Mouse (Mus musculus): ENCODE measurements around the gene Cfap57.
"Not testable (repeated sequence)": the region's sequence is repeated elsewhere in the genome, so short reads cannot be mapped to it uniquely, and the experiment has no call there.

The Cfap57 gene

DNA sequence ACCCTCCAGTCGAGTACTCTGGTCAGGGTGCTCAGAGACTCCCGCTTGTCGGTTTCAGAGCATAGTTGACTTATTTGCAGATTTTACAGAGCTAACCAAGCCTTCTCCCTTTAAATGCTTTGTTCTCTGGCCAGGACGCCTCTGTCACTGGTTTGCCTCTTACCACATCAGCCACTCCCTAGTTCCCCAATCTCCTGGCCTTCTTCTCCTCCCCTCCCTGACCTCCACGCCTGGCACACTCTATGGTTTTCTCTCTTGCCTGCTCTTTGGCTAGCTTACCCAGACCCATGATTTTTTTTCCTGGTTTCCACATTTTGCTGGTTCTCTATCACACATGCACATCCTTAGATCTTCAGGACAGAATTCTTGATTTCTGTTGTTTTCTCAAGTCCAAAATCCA, 102.4 kb downstream of the Cfap57 start:
- DNase-seq (ENCODE audit: low spot score), result no peak

DNA sequence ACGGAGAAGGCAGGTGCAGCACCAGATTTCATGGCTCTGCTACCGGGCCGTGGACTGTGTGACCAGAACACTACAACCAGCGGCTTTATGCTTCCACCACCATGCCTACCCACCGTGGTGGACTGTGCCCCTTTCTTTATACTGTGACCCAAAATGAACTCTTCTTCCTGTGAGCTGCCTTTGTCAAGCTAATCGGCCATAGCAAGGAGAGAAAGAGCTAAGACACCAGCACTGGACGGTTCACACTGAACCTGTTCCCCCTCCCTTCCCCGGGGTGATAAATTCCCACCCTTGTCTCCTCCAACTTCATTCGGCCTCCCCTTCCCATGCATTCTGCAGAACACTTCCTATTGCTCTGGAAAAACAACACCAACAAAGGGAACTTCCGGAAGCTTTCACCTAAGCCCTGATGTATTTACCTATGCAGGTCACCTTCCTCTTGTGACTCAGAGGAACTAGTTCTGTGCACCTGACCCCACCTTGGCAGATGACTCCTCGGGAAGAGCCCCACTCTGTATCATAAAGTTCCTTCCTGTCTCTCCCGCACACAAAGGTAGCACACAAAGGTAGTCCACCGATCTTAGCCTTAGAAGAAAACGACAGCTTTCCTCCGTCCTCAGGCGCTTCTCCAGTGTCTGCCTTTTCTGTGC, 103.0 kb downstream of the Cfap57 start:
- DNase-seq (ENCODE audit: low spot score), result no peak

DNA sequence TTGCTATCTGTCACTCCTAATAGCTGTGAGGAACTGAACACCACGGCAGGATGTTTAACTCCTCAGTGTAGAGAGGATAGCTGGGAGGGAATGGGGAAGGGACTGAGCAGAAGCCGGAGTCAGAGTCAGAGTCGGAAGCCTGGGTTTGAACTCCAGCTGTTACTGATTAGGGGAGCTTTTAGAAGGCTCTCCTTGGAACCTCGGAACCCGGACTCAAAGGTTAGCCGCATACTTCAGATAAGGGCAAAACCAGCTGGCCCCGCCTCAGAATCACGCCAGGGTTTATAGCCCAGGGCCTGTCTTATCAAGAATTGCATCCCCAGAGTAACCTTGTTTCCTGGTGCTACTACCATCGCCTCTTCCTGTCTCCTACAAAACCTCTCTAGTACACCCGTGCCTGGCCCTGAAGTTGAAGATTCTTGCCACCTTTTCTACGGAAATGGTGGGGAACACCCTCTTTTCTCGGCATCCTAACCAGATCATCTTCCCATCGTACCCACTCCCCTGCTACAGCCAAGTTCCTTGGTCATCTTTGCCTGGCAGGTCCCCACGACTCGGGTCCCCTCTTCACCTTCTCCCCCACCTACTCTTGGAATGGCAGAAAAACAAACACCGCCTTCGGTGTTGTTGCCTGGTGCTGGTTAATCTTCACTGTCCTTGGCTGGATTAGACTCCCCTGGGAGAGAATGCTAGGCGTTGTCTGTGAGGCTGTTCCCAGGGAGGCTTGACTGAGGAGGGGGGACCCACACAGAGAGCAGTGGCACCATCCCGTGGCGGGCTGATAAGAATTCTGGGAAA, 103.7 kb downstream of the Cfap57 start:
- DNase-seq (ENCODE audit: low spot score), result peak; percentile 37

DNA sequence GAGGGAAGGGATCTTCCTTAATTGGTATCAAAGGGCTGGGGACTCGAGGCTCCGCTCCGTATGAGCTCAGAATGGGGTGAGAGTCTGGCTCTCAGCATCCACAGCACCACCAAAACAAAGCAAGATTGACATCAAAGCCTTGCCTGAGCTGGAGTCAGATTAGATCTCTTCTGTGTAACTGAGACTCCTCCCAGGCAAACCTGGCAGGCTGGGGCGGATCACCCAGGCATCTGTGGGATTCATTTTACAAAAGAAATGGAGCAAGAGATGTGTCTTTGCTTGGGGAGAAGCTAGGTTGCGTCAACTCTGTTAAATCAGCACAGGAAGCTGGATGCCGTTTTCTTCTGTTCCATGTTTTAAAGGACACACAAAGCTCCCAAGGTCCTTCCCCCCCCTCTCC, 111.5 kb downstream of the Cfap57 start:
- peak; percentile 32 for DNase-seq (ENCODE audit: low spot score)

DNA sequence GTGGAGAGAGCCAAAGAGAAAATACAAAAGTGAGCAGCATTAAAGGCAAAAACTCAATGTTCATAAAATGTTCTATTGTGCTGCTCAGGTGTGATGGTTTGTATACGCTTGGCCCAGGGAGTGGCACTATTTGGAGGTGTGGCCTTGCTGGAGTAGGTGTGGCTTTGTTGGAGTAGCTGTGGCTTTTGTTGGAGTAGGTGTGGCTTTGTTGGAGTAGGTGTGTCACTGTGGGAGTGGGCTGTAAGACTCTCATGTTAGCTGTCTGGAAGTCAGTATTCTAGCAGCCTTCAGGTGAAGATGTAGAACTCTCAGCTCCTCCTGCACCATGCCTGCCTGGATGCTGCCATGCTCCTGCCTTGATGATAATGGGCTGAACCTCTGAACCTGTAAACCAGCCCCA, 113.4 kb downstream of the Cfap57 start:
- DNase-seq (ENCODE audit: low spot score), result not testable (repeated sequence)

DNA sequence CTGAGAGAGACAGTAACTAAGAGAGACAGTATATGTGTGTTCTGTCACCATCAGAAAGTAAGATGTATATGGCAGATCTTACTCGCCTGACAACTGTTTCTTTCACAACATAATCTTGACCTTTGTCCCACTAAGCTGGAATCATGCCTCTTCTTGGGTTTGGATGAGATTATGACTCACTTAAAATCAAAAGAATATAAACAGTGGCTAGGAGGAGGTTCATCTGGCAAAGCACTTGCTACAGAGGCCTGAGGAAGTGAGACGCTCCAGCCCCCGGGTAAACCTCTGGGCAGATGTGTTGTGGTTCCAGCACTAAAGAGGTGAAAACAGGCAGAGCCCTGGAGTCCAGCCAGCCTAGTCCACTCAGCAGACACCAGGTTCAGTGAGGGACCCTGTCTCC, 115.0 kb downstream of the Cfap57 start:
- no peak for DNase-seq (ENCODE audit: low spot score)

All from embryo, embryonic 10 days (tissue).